Mouse (Mus musculus) urinary bladder, adult 18-20 months (tissue): ENCODE results near the gene Srp54b.
"Not testable (repeated sequence)": the region's sequence is repeated elsewhere in the genome, so short reads cannot be mapped to it uniquely, and the experiment has no call there.

Source experiments
- DNase-seq, 2 experiments: peaks; one replicate each; pipeline ENCODE4 v3.0.0; 2022; ENCODE audit warnings: low spot score in 2 of 2, mixed read lengths in 2 of 2

Gene Srp54b

DNA sequence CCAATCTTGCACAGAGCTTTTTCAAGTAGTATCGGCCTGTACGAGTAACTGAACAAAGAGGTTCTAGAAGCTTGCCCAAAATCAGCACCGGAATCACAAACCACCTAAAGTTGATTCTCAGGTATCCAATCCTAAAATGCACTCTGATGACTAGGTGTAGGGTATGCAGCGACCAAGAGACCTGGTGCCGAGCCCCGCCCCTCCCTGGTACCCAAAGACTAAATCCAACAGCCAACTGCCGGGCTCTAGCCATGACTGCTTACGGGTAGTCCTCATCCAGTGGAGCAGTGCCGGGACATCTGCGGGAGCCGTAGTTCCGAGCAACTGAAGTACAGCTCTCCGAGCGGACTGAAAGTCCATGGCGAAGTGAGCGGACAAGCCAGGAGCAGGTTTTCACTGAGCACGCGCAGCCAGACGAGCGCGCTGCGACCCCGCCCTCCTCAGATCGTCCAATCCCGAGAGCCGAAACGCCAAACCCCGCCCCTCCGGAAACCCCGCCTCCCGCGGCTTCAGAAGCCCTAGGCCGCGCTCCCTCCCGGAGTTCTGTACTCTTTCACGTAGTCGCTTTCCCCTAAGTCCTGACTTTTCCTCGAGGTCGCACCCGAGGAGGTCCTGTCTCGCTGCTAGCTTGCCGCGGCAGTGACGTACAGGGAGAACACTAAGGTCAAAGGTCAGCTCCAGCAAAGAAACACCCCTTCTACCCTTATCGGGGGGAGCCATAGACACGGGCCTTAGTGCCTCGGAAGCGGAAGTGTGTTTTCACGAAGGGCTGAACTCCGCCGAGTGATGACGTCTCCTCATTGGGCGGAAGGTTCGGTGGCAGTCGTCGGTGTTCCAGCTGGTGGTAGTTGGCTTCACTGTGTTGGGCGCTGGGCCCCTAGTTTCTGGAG, at the start of gene Srp54b:
Gene Srp54b (plus strand): TSS at position 546 of the 890 bp plus-strand sequence.
- DNase-seq: not testable (repeated sequence)

DNA sequence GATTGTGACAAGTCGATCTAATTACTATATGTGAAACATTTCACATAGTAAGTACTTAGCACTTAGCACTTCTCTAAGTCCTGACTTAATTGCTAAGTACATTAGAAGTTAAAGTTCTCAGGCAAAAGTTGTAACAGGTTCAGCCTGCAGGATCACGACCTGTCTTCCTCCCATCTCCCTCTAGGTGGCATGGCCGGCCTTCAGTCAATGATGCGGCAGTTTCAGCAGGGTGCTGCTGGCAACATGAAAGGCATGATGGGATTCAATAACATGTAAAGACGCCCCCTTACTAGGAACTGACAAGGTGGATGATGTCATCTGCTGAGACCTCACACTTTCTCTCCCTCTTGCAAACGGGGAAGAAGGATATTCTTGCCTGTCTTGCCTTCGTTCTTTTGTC, 42.3 kb upstream of the Srp54b start:
- DNase-seq: not testable (repeated sequence)

DNA sequence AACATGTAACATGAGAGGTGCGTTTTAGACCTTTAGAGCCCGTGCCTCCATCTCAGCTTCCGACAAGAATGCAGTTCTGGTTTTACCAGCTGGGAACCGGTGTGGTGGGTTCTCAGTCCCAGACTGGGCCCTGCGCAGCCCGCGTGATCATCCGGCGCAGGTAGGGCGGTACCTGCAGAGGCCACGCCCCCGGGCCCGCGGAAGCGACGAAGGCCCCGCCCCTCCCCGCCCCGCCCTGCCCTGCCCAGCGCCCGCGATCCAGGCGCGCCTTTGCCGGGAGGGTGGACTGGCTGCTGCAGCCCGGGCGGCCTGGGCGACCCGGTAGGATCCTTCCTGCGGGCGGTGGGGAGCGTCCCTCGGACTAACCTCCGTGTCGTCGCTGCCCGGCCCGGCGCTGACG, 30.7 kb upstream of the Srp54b start, which contains the start of gene Fam177a:
Gene Fam177a (plus strand): TSS at position 228 of the 400 bp plus-strand sequence.
- DNase-seq: not testable (repeated sequence)

DNA sequence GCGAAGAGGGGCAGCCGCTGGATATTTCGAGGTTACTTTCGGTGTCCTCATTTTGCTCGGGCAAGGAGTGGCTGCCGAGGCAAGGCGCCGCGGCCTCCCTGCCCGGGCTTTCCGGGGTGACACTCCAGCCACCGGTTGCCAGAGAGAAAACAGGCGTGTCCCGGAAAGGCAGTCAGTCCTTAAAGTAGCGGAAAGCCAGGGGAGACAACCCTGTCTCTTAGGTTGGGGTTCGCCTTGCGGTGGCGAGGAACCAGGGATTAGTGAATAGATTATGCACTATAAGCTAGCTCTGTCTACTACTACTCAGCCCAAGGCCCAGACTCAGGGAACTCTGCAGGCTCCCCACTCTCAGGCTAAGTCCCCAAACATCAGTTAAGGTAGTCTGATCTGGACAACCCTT, 30.2 kb upstream of the Srp54b start:
- not testable (repeated sequence) for DNase-seq

DNA sequence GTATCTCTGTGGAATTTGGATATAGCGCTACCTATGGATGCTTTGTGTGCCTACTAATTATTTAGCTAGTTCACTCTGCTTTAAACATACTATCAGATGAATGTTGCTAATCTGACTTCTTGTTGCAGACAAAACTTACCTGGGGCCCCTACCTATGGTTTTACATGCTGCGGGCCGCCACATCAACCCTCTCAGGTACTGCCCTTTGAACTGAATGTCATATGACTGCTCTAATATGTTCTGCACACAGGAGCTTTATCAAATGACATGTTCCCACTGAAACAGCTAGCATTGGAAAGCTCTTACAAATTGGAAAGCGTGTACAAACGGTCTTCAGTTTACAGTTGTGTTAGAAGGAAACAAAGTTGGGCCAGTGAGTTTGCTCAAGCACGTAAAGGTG, 19.4 kb upstream of the Srp54b start:
- DNase-seq: not testable (repeated sequence)

DNA sequence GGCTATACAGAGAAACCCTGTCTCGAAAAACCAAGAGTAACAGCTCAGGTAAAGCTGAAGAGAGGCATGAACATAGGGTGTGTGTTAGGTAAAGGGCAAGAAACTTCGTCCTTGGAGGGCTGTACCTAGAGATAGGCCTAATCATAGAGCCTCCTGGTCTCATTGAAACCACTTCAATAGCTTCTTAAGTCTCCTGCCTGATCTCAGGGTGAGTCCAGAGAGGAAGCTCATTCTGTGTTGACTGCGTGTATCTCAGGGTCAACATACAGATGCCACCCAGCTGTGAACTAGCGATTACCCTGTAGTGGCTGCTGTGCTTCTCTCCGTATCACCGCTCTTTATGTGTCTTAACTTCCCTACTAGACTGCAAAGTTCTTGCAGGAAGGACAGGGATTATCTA, 17.0 kb upstream of the Srp54b start:
- not testable (repeated sequence) for DNase-seq

DNA sequence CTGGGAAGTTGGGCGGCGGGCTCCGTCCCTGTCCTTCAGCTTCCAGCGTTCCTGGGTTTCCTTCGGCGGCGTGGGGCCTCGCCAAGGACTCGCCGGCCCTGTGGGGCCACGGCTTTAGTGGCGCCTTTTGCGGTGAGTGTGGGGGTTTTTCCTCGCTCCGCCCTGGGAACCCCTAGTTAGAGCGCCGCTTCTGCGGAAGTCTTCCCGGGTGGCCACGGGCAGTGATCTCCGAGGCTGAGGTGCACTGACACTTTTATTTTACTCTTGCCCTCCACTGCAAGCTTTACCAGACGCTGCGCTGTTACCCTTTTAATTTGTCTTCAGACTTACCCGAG, 512 bp downstream of the Srp54b start:
- DNase-seq: not testable (repeated sequence)

DNA sequence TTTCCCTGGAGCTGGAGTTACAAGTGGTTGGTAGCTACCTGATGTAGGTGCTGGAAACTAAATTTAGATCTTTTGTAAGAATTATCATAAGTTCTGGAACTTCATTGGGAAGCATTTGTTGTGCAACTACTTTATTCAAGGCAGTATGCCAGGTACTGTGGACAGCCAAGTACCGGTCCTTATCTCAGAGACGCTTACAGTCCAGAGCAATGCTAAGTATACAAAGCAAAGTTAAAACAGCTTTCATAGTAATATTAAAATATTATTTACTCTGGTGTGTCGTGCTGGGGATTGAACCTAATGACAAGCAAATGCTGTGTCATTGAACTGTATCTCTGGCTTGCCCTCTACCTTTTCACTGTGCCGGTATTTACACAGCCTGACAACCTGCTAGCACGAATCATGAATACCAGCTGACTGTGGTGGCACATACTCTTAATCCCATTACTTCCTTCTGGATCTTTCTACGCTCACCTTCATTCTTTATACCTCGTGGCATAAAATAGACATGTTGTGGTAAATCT, 12.2 kb downstream of the Srp54b start:
- not testable (repeated sequence) for DNase-seq

DNA sequence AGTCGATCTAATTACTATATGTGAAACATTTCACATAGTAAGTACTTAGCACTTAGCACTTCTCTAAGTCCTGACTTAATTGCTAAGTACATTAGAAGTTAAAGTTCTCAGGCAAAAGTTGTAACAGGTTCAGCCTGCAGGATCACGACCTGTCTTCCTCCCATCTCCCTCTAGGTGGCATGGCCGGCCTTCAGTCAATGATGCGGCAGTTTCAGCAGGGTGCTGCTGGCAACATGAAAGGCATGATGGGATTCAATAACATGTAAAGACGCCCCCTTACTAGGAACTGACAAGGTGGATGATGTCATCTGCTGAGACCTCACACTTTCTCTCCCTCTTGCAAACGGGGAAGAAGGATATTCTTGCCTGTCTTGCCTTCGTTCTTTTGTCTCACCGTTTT, 32.8 kb downstream of the Srp54b start:
- DNase-seq: not testable (repeated sequence)

DNA sequence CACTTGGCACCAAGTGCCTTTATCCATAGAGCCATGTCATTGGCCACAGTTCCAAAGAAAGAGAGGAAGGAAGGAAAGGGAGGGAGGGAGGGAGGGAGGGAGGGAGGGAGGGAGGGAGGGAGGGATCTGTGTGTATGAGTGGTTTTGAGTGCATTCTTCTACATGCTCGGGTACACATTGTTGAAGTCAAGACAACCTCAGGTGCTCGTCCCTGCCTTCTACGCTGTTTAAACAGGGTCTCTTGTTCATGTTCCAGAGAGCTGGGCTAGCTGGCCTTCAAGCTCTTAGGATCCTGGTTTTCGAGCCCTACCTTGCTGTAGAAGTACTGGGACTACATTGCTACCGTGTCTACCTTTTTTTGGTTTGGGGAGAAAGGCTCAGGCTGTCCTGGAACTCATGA, 34.2 kb downstream of the Srp54b start:
- DNase-seq: not testable (repeated sequence)

DNA sequence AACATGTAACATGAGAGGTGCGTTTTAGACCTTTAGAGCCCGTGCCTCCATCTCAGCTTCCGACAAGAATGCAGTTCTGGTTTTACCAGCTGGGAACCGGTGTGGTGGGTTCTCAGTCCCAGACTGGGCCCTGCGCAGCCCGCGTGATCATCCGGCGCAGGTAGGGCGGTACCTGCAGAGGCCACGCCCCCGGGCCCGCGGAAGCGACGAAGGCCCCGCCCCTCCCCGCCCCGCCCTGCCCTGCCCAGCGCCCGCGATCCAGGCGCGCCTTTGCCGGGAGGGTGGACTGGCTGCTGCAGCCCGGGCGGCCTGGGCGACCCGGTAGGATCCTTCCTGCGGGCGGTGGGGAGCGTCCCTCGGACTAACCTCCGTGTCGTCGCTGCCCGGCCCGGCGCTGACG, 44.4 kb downstream of the Srp54b start, which contains the start of gene 1700047I17Rik2:
Gene 1700047I17Rik2 (plus strand): TSS at position 287 of the 400 bp plus-strand sequence.
- not testable (repeated sequence) for DNase-seq

DNA sequence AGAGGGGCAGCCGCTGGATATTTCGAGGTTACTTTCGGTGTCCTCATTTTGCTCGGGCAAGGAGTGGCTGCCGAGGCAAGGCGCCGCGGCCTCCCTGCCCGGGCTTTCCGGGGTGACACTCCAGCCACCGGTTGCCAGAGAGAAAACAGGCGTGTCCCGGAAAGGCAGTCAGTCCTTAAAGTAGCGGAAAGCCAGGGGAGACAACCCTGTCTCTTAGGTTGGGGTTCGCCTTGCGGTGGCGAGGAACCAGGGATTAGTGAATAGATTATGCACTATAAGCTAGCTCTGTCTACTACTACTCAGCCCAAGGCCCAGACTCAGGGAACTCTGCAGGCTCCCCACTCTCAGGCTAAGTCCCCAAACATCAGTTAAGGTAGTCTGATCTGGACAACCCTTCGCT, 44.9 kb downstream of the Srp54b start:
- DNase-seq: not testable (repeated sequence)

DNA sequence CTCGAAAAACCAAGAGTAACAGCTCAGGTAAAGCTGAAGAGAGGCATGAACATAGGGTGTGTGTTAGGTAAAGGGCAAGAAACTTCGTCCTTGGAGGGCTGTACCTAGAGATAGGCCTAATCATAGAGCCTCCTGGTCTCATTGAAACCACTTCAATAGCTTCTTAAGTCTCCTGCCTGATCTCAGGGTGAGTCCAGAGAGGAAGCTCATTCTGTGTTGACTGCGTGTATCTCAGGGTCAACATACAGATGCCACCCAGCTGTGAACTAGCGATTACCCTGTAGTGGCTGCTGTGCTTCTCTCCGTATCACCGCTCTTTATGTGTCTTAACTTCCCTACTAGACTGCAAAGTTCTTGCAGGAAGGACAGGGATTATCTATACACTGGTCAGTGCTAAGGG, 58.0 kb downstream of the Srp54b start:
- DNase-seq: not testable (repeated sequence)

DNA sequence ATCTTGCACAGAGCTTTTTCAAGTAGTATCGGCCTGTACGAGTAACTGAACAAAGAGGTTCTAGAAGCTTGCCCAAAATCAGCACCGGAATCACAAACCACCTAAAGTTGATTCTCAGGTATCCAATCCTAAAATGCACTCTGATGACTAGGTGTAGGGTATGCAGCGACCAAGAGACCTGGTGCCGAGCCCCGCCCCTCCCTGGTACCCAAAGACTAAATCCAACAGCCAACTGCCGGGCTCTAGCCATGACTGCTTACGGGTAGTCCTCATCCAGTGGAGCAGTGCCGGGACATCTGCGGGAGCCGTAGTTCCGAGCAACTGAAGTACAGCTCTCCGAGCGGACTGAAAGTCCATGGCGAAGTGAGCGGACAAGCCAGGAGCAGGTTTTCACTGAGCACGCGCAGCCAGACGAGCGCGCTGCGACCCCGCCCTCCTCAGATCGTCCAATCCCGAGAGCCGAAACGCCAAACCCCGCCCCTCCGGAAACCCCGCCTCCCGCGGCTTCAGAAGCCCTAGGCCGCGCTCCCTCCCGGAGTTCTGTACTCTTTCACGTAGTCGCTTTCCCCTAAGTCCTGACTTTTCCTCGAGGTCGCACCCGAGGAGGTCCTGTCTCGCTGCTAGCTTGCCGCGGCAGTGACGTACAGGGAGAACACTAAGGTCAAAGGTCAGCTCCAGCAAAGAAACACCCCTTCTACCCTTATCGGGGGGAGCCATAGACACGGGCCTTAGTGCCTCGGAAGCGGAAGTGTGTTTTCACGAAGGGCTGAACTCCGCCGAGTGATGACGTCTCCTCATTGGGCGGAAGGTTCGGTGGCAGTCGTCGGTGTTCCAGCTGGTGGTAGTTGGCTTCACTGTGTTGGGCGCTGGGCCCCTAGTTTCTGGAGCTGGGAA, 75.0 kb downstream of the Srp54b start, which contains the start of gene Srp54c:
Gene Srp54c (plus strand): TSS at position 543 of the 894 bp plus-strand sequence.
- not testable (repeated sequence) for DNase-seq

DNA sequence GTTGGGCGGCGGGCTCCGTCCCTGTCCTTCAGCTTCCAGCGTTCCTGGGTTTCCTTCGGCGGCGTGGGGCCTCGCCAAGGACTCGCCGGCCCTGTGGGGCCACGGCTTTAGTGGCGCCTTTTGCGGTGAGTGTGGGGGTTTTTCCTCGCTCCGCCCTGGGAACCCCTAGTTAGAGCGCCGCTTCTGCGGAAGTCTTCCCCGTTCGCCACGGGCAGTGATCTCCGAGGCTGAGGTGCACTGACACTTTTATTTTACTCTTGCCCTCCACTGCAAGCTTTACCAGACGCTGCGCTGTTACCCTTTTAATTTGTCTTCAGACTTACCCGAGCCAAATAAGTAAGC, 75.6 kb downstream of the Srp54b start:
- DNase-seq: not testable (repeated sequence)
